Mouse (Mus musculus) stomach, postnatal 0 days (tissue): Measurements from ENCODE around the gene Cabp4. TPM values are rescaled to one million over a fixed set of nuclear protein-coding genes. Genes with fewer than 3 reads are reported as not detected.

Experiments
- ATAC-seq: fragments of 200-750 bp; cut with Nextera tagmentation; 2 replicates; pipeline ENCODE4 v1.8.0; 2017; ENCODE audit not compliant: low FRiP score, low TSS enrichment
- DNase-seq: peaks from one replicate; pipeline ENCODE4 v3.0.0-alpha.2; 2016; ENCODE audit warnings: low spot score
- H3K27ac ChIP-seq: fragments of 300-500 bp; sonication (generic); replicated peaks from 2 replicates; pipeline ENCODE4 v1.5.1; 2014; ENCODE audit warnings: mild to moderate bottlenecking, control low read depth
- H3K27me3 ChIP-seq: fragments of 300-500 bp; sonication (generic); 2 replicates; pipeline ENCODE4 v1.6.1; 2014; ENCODE audit warnings: low read length; ENCODE audit not compliant: control insufficient read depth, insufficient read depth
- H3K36me3 ChIP-seq: fragments of 300-500 bp; sonication (generic); 2 replicates; pipeline ENCODE4 v1.6.1; 2014; ENCODE audit warnings: low read length, mixed read lengths; ENCODE audit not compliant: control insufficient read depth, insufficient read depth
- H3K4me1 ChIP-seq: fragments of 300-500 bp; sonication (generic); replicated peaks from 2 replicates; pipeline ENCODE4 v1.6.1; 2014; ENCODE audit warnings: antibody characterized with exemption; ENCODE audit not compliant: control insufficient read depth, insufficient read depth
- H3K4me2 ChIP-seq: fragments of 300-500 bp; sonication (generic); replicated peaks from 2 replicates; pipeline ENCODE4 v1.6.1; 2014; ENCODE audit warnings: low read depth, mild to moderate bottlenecking, control low read depth, moderate library complexity
- H3K4me3 ChIP-seq: fragments of 300-500 bp; sonication (generic); 2 replicates; pipeline ENCODE4 v1.5.1; 2014; ENCODE audit warnings: low read depth, low read length, control low read depth
- H3K9ac ChIP-seq: fragments of 300-500 bp; sonication (generic); 2 replicates; pipeline ENCODE4 v1.6.1; 2014; ENCODE audit warnings: mild to moderate bottlenecking, low read length, control low read depth, mixed read lengths
- H3K9me3 ChIP-seq: fragments of 300-500 bp; sonication (generic); 2 replicates; pipeline ENCODE4 v1.6.1; 2016; ENCODE audit warnings: low read length; ENCODE audit not compliant: control insufficient read depth
- CTCF ChIP-seq: IDR thresholded peaks from 2 replicates; pipeline ENCODE4 v1.5.1; 2016; ENCODE audit warnings: antibody characterized with exemption, low read depth, mild to moderate bottlenecking, moderate library complexity
- EP300 ChIP-seq: optimal IDR thresholded peaks from 2 replicates; pipeline ENCODE3; 2016; ENCODE audit warnings: antibody characterized with exemption
- WGBS: fragments of 180-500 bp; shearing (Covaris S2); extraction: QIAGEN DNeasy Blood & Tissue Kit; methylation state at CpG from one replicate; pipeline ENCODE4 v1.1.7; 2014; 5-methylcytosine and 5-hydroxymethylcytosine counted together
- polyA plus RNA-seq: library from polyadenylated mRNA; unstranded; fragments of >200 nt; fragmentation: Nextera tagmentation; extraction: Ambion mirVana; gene quantifications from 2 replicates; pipeline ENCODE4 v1.2.1, GENCODE M21; 2015

Gene Cabp4
- polyA plus RNA-seq, 1 experiment from 2014 or later, result not detected

DNA sequence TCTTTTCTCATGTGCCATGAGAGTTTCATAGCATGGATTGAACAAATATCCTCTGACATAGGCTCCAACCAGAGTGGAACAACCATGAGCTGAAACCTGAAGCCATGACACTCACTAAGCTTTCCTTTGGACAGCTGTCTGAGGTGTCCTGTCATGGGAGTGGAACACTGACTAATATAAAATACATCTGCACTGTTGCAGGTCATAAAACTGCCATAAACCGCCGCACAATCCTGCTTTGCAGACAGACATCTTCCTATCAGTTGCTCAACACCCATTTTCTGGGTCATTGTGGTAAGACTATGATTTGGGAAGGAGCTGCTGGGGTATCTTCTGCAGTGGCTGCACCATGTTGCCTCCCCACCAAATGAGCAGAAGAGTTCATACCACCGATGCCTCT, 51.1 kb downstream of the Cabp4 start:
- Histone ChIP-seq H3K4me3 (no peak overlapping the region), H3K9ac (no peak overlapping the region), H3K27me3 (no peaks in the 10 kb centered on the region), H3K36me3 (no peaks in the 10 kb centered on the region), H3K4me1 (0 out of 2 replicates have a peak, but pooled peaks cover 3% of the 10 kb centered on the region), H3K4me2 (no peak overlapping the region), H3K9me3 (no peaks in the 10 kb centered on the region), H3K27ac (no peak overlapping the region)
- TF ChIP-seq EP300, result no peak
- TF ChIP-seq CTCF, result no peak
- DNase-seq (no peak), ATAC-seq (no peak)
- 86% methylated on average over 3 of the region's 3 CpGs for WGBS

DNA sequence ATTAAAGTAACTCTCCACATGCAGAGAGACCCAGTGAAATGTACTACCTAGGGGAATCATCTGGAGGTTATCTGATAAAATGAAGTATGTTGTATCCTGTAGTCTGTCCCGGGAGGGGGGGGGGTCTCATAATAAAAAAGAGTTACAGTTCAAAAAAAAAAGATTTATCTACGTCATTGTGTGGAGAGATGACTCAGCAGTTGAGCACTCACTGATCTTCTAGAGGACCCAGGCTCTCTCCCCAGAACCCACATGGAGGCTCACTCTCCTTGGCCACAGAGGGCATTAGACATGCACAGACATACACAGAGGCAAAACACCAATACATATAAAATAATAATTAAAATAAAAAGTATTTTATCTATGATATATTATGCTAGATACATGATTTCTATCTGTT, 52.5 kb downstream of the Cabp4 start:
- DNase-seq (no peak), ATAC-seq (no peak)
- no peak overlapping the region for H3K27ac ChIP-seq
- H3K4me1 ChIP-seq, result 0 out of 2 replicates have a peak, but pooled peaks cover under 1% of the 10 kb centered on the region
- H3K4me2 ChIP-seq, result no peak overlapping the region
- H3K9ac ChIP-seq, result no peak overlapping the region
- H3K4me3 ChIP-seq, result no peak overlapping the region
- TF ChIP-seq EP300 (no peak), CTCF (no peak)
- 55% methylated on average over 2 of the region's 2 CpGs for WGBS
- no peaks in the 10 kb centered on the region for H3K9me3 ChIP-seq
- no peaks in the 10 kb centered on the region for H3K36me3 ChIP-seq
- H3K27me3 ChIP-seq, result no peaks in the 10 kb centered on the region

DNA sequence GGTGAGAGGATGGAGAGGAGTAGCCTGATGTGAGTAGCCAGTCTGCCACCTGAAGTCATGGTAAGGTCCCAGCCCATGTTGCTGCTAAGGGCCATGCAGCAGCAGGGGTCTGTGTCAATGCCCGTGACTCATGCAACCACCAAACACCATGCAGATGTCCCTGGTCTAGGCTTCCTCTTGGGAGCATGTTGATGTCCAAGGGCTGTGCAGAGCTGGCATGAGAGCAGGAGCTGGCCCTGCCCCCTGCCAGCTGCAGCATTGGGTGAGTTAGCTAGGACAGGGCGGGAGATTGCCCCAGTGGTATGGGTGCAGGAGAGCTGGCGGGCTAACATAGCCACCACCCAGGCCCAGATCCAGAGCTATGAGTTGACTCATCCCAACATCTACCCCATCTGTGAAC, 53.4 kb downstream of the Cabp4 start:
- Histone ChIP-seq H3K4me2 (no peak overlapping the region), H3K9ac (no peak overlapping the region), H3K36me3 (no peaks in the 10 kb centered on the region), H3K27ac (no peak overlapping the region), H3K27me3 (no peaks in the 10 kb centered on the region), H3K4me1 (no peaks in the 10 kb centered on the region), H3K9me3 (no peaks in the 10 kb centered on the region), H3K4me3 (no peak overlapping the region)
- no peak for DNase-seq
- WGBS, result 82% methylated on average over 3 of the region's 3 CpGs
- no peak for TF ChIP-seq CTCF
- TF ChIP-seq EP300, result no peak
- no peak for ATAC-seq

DNA sequence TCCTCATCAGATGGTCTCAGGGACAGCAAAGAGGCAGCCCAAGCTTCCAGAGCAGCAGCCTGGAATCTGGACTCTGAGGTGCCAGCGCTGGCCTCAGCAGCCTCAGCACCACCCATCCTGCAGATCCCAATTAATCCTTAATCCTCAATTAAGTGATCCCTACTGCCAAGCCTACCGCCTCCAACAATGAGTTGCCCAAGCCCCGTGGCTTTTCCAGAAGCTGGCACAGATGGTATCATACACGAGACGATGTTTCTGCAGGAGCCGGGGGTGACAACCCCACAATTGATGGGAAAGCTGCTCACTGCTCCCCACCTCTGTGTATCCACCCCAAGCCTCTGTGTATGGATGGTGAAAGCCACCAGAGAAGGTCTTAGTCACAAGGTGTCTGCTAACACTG, 54.7 kb downstream of the Cabp4 start:
- ATAC-seq, result no peak
- 56% methylated on average over 6 of the region's 6 CpGs for WGBS

DNA sequence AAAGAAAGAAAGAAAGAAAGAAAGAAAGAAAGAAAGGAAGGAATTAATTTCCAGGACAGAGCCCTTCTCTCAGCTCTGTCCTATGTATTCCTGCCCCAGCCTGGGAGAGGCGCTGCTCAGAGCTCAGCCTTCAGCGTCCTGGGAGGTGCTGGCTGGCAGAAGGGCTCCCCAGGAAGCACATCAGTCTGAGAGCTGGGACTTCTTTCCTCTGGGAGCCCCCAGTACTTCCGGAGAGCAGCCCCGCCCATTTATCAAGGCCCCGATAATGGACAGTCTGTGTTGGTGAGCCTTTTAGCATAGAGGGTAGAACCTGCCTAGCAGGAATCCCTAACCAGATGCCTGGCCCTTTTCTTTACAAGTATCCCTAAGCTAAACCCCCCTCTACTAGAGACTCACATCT, 55.7 kb downstream of the Cabp4 start:
- DNase-seq (no peak), ATAC-seq (no peak)
- H3K9me3 ChIP-seq, result no peaks in the 10 kb centered on the region
- H3K27ac ChIP-seq, result no peak overlapping the region
- no peaks in the 10 kb centered on the region for H3K27me3 ChIP-seq
- H3K4me1 ChIP-seq, result no peaks in the 10 kb centered on the region
- H3K4me2 ChIP-seq, result no peak overlapping the region
- H3K36me3 ChIP-seq, result no peaks in the 10 kb centered on the region
- H3K4me3 ChIP-seq, result no peak overlapping the region
- 43% methylated on average over 5 of the region's 5 CpGs for WGBS
- no peak overlapping the region for H3K9ac ChIP-seq
- TF ChIP-seq CTCF (no peak), EP300 (no peak)

More for the DNA sequence above, 54.7 kb downstream of the Cabp4 start:
- H3K9me3 ChIP-seq, result no peaks in the 10 kb centered on the region
- H3K9ac ChIP-seq, result no peak overlapping the region
- no peak overlapping the region for H3K27ac ChIP-seq
- DNase-seq, result no peak
- TF ChIP-seq CTCF (no peak), EP300 (no peak)
- H3K4me2 ChIP-seq, result no peak overlapping the region
- H3K27me3 ChIP-seq, result no peaks in the 10 kb centered on the region
- no peaks in the 10 kb centered on the region for H3K36me3 ChIP-seq
- no peak overlapping the region for H3K4me3 ChIP-seq
- H3K4me1 ChIP-seq, result no peaks in the 10 kb centered on the region

DNA sequence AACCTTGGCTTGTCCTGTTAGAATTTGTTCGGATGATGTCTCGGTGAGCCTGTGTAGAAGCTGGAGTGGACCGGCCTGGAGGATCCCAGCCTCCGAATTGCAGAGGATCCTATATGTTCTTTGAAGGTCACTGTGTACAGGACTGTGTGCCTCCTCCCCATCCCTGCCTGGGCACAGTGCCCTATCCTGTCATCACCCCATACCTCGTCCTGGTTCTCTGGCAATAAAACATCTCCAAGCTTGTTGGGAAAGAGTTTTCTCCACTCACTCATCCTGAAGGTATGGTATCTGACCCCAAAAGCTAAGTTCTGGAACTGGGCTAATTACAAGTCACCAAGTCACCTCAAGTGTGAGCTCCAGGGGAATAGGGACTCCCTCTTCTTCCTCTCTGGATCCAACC, 56.7 kb downstream of the Cabp4 start:
- Histone ChIP-seq H3K4me2 (no peak overlapping the region), H3K4me1 (no peaks in the 10 kb centered on the region), H3K9ac (no peak overlapping the region), H3K27ac (no peak overlapping the region), H3K4me3 (no peak overlapping the region), H3K36me3 (no peaks in the 10 kb centered on the region), H3K9me3 (no peaks in the 10 kb centered on the region), H3K27me3 (no peaks in the 10 kb centered on the region)
- DNase-seq (no peak), ATAC-seq (no peak)
- 83% methylated on average over 5 of the region's 5 CpGs for WGBS
- TF ChIP-seq CTCF (no peak), EP300 (no peak)
